Mouse (Mus musculus) small intestine, adult 2 months (tissue): ENCODE measurements around the gene Arhgef15.

Experiments used
- CTCF ChIP-seq: fragments of 200-500 bp; IDR thresholded peaks from 2 replicates; pipeline ENCODE4 v1.5.1; 2012; ENCODE audit warnings: low read depth, mild to moderate bottlenecking, control low read depth, inconsistent platforms, low read length, moderate library complexity, mixed read lengths; ENCODE audit not compliant: insufficient replicate concordance, insufficient read length; ENCODE audit errors: extremely low read depth
- POLR2A ChIP-seq: fragments of 200-500 bp; IDR thresholded peaks from 2 replicates; pipeline ENCODE4 v1.6.1; 2012; ENCODE audit warnings: low read depth, mild to moderate bottlenecking, control low read depth, inconsistent platforms, low read length, moderate library complexity

- TF ChIP-seq CTCF = no peak
- TF ChIP-seq POLR2A = no peak
These were observed 50.0 kb downstream of the Arhgef15 start for GRCm38 (mm10) chr11:68907251-68907650.
